Mouse (Mus musculus) cerebellum, postnatal 36 days (tissue): ENCODE data around the gene Myadml2.
A peak's percentile ranks its signal among the peaks of the same experiment; 100 is the strongest.

ENCODE experiments used
- DNase-seq, 2 experiments: peaks; one replicate each; pipeline ENCODE4 v3.0.0; 2021 to 2022; ENCODE audit warnings: mixed read lengths in 2 of 2

Myadml2 gene

GRCm38 (mm10) chr11:120660301-120661075, 12.5 kb upstream of the Myadml2 start:
- DNase-seq = peak in 1 of 2 experiments; percentile 22

GRCm38 (mm10) chr11:120659509-120660300, 11.7 kb upstream of the Myadml2 start:
- DNase-seq = peak in 1 of 2 experiments; percentile 16

DNA sequence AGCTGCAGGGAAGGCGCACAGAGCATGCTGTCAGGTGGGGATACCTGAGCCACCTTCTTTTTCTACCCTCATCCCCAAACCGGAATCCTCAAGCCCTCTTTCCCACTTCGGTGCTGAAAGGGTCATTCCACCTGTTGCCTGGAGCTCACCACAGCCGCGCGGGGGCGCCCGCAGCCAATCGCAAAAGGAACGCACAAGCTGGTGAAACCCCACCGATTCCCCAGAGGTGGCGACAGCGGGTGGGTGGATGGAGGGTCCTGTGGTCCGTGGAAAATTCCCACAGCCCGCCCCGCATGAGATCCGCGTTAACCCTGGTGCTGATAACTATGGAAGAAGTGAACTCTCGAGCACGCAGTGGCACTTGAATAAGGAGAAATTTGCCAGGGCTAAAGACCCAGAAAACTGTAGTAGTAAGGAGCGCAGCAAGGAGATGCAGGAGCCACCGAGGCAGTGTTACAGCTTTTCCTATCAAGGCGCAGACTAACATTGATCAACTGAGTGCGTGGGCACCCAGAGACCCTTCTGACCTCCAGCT, 11.0 kb upstream of the Myadml2 start:
- peak; percentile 56 to 70 for DNase-seq

DNA sequence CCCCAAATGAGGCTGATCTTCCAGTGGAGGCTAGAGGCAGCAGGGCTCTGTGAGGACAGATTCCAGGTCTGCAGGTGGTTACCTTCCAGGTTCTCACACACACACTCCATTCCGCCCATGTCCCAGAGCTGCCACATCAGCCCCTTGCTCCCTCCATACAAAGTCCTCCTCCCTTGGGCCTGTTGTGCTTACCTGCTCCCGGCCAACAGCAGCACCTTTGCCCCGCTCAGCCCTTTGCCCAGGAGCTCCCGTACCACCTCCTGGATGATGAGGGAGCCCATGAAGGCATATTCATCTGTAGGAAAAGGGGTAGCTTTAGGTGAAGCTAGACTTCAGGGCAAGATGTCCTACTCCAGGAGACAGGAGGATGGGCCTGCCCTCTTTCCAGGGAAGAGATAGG, 9.3 kb upstream of the Myadml2 start:
- no peak for DNase-seq

DNA sequence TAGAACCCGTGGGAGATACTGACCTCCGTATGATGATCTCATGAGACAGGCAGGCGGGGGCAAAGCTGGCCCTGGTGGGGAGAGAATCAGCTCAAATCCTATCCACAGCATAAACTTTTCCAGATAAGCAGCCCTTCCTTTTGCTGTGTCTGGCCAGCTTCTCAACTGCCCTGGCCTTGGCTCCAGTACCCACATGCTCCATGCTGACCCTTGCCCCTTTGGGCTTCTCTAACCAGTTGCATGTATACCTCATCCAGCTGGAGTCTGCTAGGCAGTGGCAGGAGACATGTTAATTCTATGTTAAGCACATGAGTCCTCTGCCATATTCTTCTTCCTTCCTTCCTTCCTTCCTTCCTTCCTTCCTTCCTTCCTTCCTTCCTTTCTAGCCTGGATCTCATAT, 6.8 kb upstream of the Myadml2 start:
- no peak for DNase-seq

- DNase-seq = no peak
These were observed 3.9 kb upstream of the Myadml2 start for GRCm38 (mm10) chr11:120651872-120652271.

- no peak for DNase-seq
These were observed 719 bp downstream of the Myadml2 start for GRCm38 (mm10) chr11:120647047-120647830.

DNA sequence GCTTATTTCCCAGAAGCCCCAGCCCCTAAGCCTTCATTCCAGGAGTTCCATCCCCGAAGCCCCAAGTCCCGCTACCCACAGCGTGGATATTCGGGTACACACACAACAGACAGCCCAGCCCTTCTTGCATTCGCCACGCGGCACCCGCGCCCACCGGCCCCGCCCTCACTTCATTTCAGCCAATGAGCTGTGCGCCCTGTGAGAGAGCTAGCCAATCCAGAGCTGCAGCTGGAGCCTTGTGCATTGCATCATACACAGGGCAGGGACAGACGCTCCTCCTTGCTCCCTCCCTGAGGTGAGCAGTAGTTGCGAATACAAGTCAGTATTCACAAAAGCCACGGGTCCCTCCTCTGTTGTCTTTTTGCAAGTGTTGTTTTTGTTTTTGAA, 4.4 kb downstream of the Myadml2 start, which contains the start of gene Pycr1:
Gene Pycr1, minus strand, starts transcription at position 169 of the 387 bp plus-strand sequence.
- peak; percentile 93 for DNase-seq

DNA sequence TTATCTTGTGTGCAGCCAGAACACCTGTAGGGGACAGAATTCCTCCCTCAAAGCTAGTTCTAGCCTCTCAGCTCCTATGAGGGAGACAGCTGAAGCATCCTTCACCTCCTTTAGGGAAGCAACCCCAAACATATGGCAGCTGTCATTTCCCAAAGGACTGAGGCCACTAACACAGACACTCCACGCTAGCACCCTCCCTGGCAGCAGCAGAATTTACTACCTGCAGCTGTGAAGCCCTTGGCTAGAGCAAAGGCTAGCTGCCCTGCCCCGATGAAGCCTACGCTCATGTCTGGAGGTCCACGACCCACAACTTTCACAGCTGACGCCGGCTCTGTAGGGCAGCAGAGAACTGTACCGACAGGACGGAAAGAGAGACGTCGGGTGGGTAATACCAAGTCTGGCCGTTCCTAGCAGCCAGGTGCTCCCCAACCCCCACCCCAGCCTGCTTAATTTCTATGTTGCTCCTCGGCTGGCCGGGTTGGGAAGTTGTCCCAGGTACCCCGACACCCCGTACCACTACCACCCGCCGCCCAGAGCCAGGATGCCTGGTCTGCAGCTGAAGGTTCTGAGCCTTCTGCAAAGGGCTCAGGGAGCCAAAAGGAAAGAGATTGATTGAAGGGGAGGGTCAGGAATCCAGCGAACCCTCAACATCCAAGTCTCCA, 4.9 kb downstream of the Myadml2 start:
- no peak for DNase-seq

GRCm38 (mm10) chr11:120641869-120642268, 6.1 kb downstream of the Myadml2 start:
- no peak for DNase-seq

- no peak for DNase-seq
These were observed 6.7 kb downstream of the Myadml2 start for GRCm38 (mm10) chr11:120641255-120641654.

GRCm38 (mm10) chr11:120634810-120635209, 13.1 kb downstream of the Myadml2 start:
- DNase-seq = no peak

DNA sequence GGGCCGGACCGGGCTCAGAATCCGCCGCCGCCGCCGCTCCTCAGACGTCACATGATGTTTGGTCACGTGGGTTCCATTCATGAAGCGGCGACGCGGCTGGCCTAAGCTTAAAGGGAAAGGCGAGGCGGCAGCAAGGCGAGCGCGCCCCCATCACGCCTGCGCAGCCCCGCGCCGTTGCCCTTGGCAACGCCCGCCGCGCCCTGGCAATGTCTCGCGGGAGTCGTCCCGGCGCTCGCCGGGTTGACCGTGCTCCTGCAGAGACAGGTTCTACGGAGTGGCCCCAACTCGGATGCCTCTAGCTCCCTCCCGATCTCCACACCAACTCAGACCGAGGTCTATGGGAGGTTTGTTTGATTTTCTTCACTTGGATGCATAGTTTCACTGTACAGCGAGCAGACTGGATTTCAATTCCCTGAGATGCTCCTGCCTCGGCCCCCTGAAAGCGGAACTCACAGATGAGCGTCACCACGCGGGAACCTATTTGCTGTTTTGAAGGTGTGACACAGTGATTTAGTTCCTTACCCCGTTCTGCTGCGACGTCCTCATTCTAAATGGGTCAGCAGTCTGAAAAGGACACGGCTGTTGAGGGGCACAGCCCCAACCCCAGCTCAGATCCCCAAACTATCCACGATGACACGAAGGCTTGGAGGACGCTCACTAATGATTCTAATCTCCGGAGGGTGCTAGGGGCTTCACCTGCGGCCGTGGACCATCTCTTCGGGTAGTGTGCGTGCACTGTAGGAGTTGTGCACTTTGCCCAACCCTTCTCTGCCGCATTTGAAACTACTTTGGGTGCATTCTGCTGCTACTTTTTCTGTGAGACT, 14.2 kb downstream of the Myadml2 start, which contains the start of gene Mafg:
Gene Mafg, minus strand, starts transcription at position 81 of the 824 bp plus-strand sequence.
- peak; percentile 89 to 94 for DNase-seq

DNA sequence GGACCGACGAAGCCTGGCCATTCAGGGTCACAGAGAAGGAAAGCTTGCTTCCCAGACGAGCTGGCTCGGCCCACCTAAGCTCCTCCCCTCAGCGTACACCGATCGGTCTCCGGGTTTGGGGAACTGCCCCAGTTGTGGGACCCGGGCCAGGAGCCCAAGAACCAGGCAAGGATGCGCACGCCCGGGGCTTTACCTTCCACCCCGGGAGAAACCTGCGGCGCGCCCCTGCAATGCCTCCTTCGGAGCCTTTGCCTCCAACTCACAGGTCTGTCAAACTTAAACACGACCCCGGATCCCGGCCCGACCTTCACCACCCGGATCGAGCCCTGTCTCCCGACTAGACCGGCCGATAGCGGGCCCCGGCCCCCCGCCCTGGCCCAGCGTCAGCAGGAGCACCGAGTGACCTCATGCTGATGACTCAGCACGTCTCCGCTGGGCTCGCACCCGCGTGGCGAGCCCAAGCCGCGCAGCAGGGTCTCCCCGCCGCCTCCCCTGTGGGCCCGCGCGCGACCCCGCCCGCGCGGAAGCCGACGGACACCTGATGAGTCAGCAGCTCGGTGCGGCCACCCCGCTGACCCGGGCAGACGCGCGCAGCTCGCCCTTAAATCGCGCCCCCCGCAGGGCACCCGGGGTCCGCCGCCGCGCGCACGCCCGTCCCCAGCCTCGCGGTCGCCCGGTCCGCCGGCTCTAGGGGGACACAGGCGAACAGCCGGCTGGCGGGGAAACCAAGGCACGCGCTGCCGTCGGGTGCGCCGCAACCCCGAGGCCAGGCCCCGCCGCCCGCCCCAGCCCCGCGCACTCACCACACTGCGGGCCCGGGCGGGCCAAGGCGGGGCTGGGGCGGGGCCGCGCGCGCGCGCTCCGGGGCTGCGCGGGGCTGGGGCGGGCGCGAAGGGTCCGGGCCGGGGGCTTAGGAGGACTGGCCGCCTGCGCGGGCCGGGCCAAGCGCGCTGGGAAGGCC, 15.1 kb downstream of the Myadml2 start:
- DNase-seq = peak; percentile 47 to 62

- no peak for DNase-seq
These were observed 16.1 kb downstream of the Myadml2 start for GRCm38 (mm10) chr11:120631726-120632448.

GRCm38 (mm10) chr11:120630881-120631725, 16.9 kb downstream of the Myadml2 start:
- no peak for DNase-seq

GRCm38 (mm10) chr11:120630401-120630871, 17.5 kb downstream of the Myadml2 start:
- no peak for DNase-seq

GRCm38 (mm10) chr11:120629911-120630310, 18.0 kb downstream of the Myadml2 start:
- no peak for DNase-seq
